Mouse (Mus musculus) midbrain, embryonic 16.5 days (tissue): Measurements from ENCODE around the gene Gm21985. TPM values are rescaled to one million over a fixed set of nuclear protein-coding genes. Genes with fewer than 3 reads are reported as not detected.
A peak's percentile ranks its signal among the peaks of the same experiment; 100 is the strongest.
"Not testable (repeated sequence)": the region's sequence is repeated elsewhere in the genome, so short reads cannot be mapped to it uniquely, and the experiment has no call there.

Experiments used
- ATAC-seq: fragments of 200-750 bp; cut with Nextera tagmentation; 2 replicates; pipeline ENCODE4 v1.8.0; 2017; ENCODE audit warnings: moderate TSS enrichment
- H3K27ac ChIP-seq: fragments of 300-500 bp; sonication (generic); 2 replicates; pipeline ENCODE4 v1.5.1; 2014; ENCODE audit warnings: mild to moderate bottlenecking, low read length, mixed read lengths
- H3K27me3 ChIP-seq: fragments of 300-500 bp; sonication (generic); 2 replicates; pipeline ENCODE4 v1.6.1; 2014; ENCODE audit warnings: low read depth, low read length, mixed read lengths; ENCODE audit not compliant: control insufficient read depth, insufficient read depth
- H3K36me3 ChIP-seq: fragments of 300-500 bp; sonication (generic); 2 replicates; pipeline ENCODE4 v1.6.1; 2014; ENCODE audit warnings: mild to moderate bottlenecking, low read length, moderate library complexity, mixed read lengths; ENCODE audit not compliant: control insufficient read depth, insufficient read depth
- H3K4me1 ChIP-seq: fragments of 300-500 bp; sonication (generic); 2 replicates; pipeline ENCODE4 v1.6.1; 2014; ENCODE audit warnings: mild to moderate bottlenecking, low read length, mixed read lengths; ENCODE audit not compliant: control insufficient read depth, insufficient read depth
- H3K4me2 ChIP-seq: fragments of 300-500 bp; sonication (generic); 2 replicates; pipeline ENCODE4 v1.6.1; 2014; ENCODE audit warnings: mild to moderate bottlenecking, low read length, mixed read lengths
- H3K4me3 ChIP-seq: fragments of 300-500 bp; sonication (generic); 2 replicates; pipeline ENCODE4 v1.5.1; 2014; ENCODE audit warnings: low read depth, mild to moderate bottlenecking, low read length, moderate library complexity, mixed read lengths
- H3K9ac ChIP-seq: fragments of 300-500 bp; sonication (generic); 2 replicates; pipeline ENCODE4 v1.6.1; 2014; ENCODE audit warnings: low read depth, low read length, mixed read lengths
- H3K9me3 ChIP-seq: fragments of 300-500 bp; sonication (generic); replicated peaks from 2 replicates; pipeline ENCODE4 v1.6.1; 2014; ENCODE audit warnings: mild to moderate bottlenecking, low read length, mixed read lengths; ENCODE audit not compliant: control insufficient read depth, poor library complexity, severe bottlenecking
- WGBS: fragments of 180-500 bp; shearing (Covaris S2); extraction: QIAGEN DNeasy Blood & Tissue Kit; methylation state at CpG from one replicate; pipeline ENCODE4 v1.1.7; 2014; 5-methylcytosine and 5-hydroxymethylcytosine counted together
- polyA plus RNA-seq: library from polyadenylated mRNA; unstranded; fragments of >200 nt; fragmentation: Nextera tagmentation; extraction: Ambion mirVana; gene quantifications from 2 replicates; pipeline ENCODE4 v1.2.1, GENCODE M21; 2015

Gm21985 gene
- polyA plus RNA-seq, 1 experiment from 2014 or later, result 0.08 TPM

GRCm38 (mm10) chr2:112452513-112452912 lies 186.4 kb downstream of the Gm21985 start:
- H3K27ac ChIP-seq, H3K36me3 ChIP-seq, H3K9ac ChIP-seq, H3K9me3 ChIP-seq, H3K27me3 ChIP-seq, H3K4me2 ChIP-seq, H3K4me3 ChIP-seq, ATAC-seq: not testable (repeated sequence)
- peaks cover 15% of the 10 kb centered on the region for H3K4me1 ChIP-seq

- H3K4me2 ChIP-seq, result peak overlapping the region; percentile 61
- 29% methylated on average over 17 of the region's 17 CpGs for WGBS
- H3K4me3 ChIP-seq, result peak overlapping the region; percentile 52
- H3K9me3 ChIP-seq, result no peaks in the 10 kb centered on the region
- peak overlapping the region; percentile 80 for H3K27ac ChIP-seq
- no peaks in the 10 kb centered on the region for H3K27me3 ChIP-seq
- no peaks in the 10 kb centered on the region for H3K36me3 ChIP-seq
- H3K4me1 ChIP-seq, result peaks cover 15% of the 10 kb centered on the region
- ATAC-seq, result no peak; the same call in 1 of the 2 replicates
- peak overlapping the region; percentile 73 for H3K9ac ChIP-seq
These were observed 188.2 kb downstream of the Gm21985 start for GRCm38 (mm10) chr2:112454125-112454861.

- Histone ChIP-seq H3K9ac (peak within 1 kb of the TSS; percentile 73), H3K4me2 (peak within 1 kb of the TSS; percentile 92), H3K27ac (peak within 1 kb of the TSS; percentile 80), H3K4me1 (peaks cover 15% of the 10 kb centered on the region), H3K27me3 (no peaks in the 10 kb centered on the region), H3K9me3 (no peaks in the 10 kb centered on the region), H3K36me3 (no peaks in the 10 kb centered on the region), H3K4me3 (peak within 1 kb of the TSS; percentile 52)
- peak; percentile 98 for ATAC-seq
- WGBS, result under 1% methylated on average over 49 of the region's 49 CpGs
These were observed 188.9 kb downstream of the Gm21985 start, which contains the start of gene Emc7 for GRCm38 (mm10) chr2:112454862-112455564. Gene Emc7 (plus strand): TSS chr2:112454997.

Other genes starting within 250 kb of the Gm21985 start
- not detected in 2 replicates for gene Olfr1311, start 241.9 kb upstream of the Gm21985 start, polyA plus RNA-seq
- not detected in 2 replicates for gene Olfr1312, start 216.1 kb upstream of the Gm21985 start, polyA plus RNA-seq
- not detected in 2 replicates for gene Olfr1313, start 188.5 kb upstream of the Gm21985 start, polyA plus RNA-seq
- gene Olfr1314, start 169.5 kb upstream of the Gm21985 start, polyA plus RNA-seq, result not detected in 2 replicates
- not detected in 2 replicates for gene Olfr1315-ps1, start 150.9 kb upstream of the Gm21985 start, polyA plus RNA-seq
- gene Olfr1316, start 131.3 kb upstream of the Gm21985 start, polyA plus RNA-seq, result not detected in 2 replicates
- gene Olfr1317, start 126.0 kb upstream of the Gm21985 start, polyA plus RNA-seq, result not detected in 2 replicates
- 0.08 TPM in 1 of 2 replicates, not detected in the other for gene Olfr1318, start 112.1 kb upstream of the Gm21985 start, polyA plus RNA-seq
- 22.6 and 24.5 TPM in 2 replicates for gene Lpcat4, start 26.8 kb upstream of the Gm21985 start, polyA plus RNA-seq
- gene Nutm1, start 7.0 kb upstream of the Gm21985 start, polyA plus RNA-seq, result not detected in 2 replicates
- gene Nop10, start 4.4 kb upstream of the Gm21985 start, polyA plus RNA-seq, result 153 and 155 TPM in 2 replicates
- 19.2 and 20.8 TPM in 2 replicates for gene Slc12a6, start 489 bp upstream of the Gm21985 start, polyA plus RNA-seq
- 179 and 195 TPM in 2 replicates for gene Emc4, start 101.7 kb downstream of the Gm21985 start, polyA plus RNA-seq
- 30.7 and 32.0 TPM in 2 replicates for gene Katnbl1, start 112.9 kb downstream of the Gm21985 start, polyA plus RNA-seq
- 22.2 and 23.3 TPM in 2 replicates for gene Emc7, start 188.7 kb downstream of the Gm21985 start, polyA plus RNA-seq
- 1.4 and 1.5 TPM in 2 replicates for gene Chrm5, start 214.5 kb downstream of the Gm21985 start, polyA plus RNA-seq
- 2.6 and 2.7 TPM in 2 replicates for gene Aven, start 226.7 kb downstream of the Gm21985 start, polyA plus RNA-seq